Mouse (Mus musculus) E14TG2a.4 (cell line): ENCODE measurements around the gene Ufc1.

Experiments
- CTCF ChIP-seq: conservative IDR thresholded peaks from 2 replicates; pipeline ENCODE4 v1.5.1; 2014; ENCODE audit warnings: low read length
- NANOG ChIP-seq: IDR thresholded peaks from 2 replicates; pipeline ENCODE4 v1.6.1; 2014; ENCODE audit warnings: borderline replicate concordance, low read length, mixed read lengths
- POU5F1 ChIP-seq: IDR thresholded peaks from 2 replicates; pipeline ENCODE4 v1.6.1; 2014; ENCODE audit warnings: low read length, borderline replicate concordance

GRCm38 (mm10) chr1:171258921-171259320 lies 35.9 kb downstream of the Ufc1 start:
- TF ChIP-seq CTCF: no peak
- no peak for TF ChIP-seq NANOG
- TF ChIP-seq POU5F1: no peak
